Mouse (Mus musculus): ENCODE results near the gene Mlh1. TPM values are rescaled to one million over a fixed set of nuclear protein-coding genes. Genes with fewer than 3 reads are reported as not detected.

The Mlh1 gene
- polyA plus RNA-seq, 1 experiment from 2014 or later, result 35.1 TPM

- Histone ChIP-seq H3K27ac (no peak overlapping the region), H3K4me1 (no peaks in the 10 kb centered on the region), H3K4me3 (no peak overlapping the region), H3K27me3 (no peaks in the 10 kb centered on the region), H3K4me2 (no peak overlapping the region), H3K36me3 (ENCODE audit: poor library complexity, severe bottlenecking) (peaks cover 17% of the 10 kb centered on the region; the same call in 1 of the 2 replicates), H3K9ac (no peak overlapping the region), H3K9me3 (replicated peaks) (no peaks in the 10 kb centered on the region)
- 95% methylated on average over 7 of the region's 7 CpGs for WGBS
- no peak for ATAC-seq
These were observed 62.4 kb downstream of the Mlh1 start for GRCm38 (mm10) chr9:111209158-111209699.

GRCm38 (mm10) chr9:111208185-111208584 is 63.4 kb downstream of the Mlh1 start:
- no peaks in the 10 kb centered on the region for H3K27me3 ChIP-seq
- H3K9me3 ChIP-seq (replicated peaks), result no peaks in the 10 kb centered on the region
- no peak overlapping the region for H3K9ac ChIP-seq
- no peak overlapping the region for H3K4me3 ChIP-seq
- peaks cover 11% of the 10 kb centered on the region; the same call in 1 of the 2 replicates for H3K36me3 ChIP-seq (ENCODE audit: poor library complexity, severe bottlenecking)
- H3K27ac ChIP-seq, result no peak overlapping the region
- WGBS, result 96% methylated on average over 3 of the region's 3 CpGs
- no peak for ATAC-seq
- no peak overlapping the region for H3K4me2 ChIP-seq
- no peaks in the 10 kb centered on the region for H3K4me1 ChIP-seq

GRCm38 (mm10) chr9:111207683-111208082 is 63.9 kb downstream of the Mlh1 start:
- H3K27ac ChIP-seq, result no peak overlapping the region
- no peak overlapping the region for H3K9ac ChIP-seq
- no peaks in the 10 kb centered on the region for H3K27me3 ChIP-seq
- H3K4me3 ChIP-seq, result no peak overlapping the region
- H3K36me3 ChIP-seq (ENCODE audit: poor library complexity, severe bottlenecking), result peaks cover 11% of the 10 kb centered on the region; the same call in 1 of the 2 replicates
- H3K9me3 ChIP-seq (replicated peaks), result no peaks in the 10 kb centered on the region
- no peak overlapping the region for H3K4me2 ChIP-seq
- 72% methylated on average over 3 of the region's 3 CpGs for WGBS
- no peak for ATAC-seq
- no peaks in the 10 kb centered on the region for H3K4me1 ChIP-seq

- H3K4me1 ChIP-seq, result no peaks in the 10 kb centered on the region
- peaks cover 26% of the 10 kb centered on the region; the same call in 1 of the 2 replicates for H3K36me3 ChIP-seq (ENCODE audit: poor library complexity, severe bottlenecking)
- H3K4me2 ChIP-seq, result no peak overlapping the region
- H3K27ac ChIP-seq, result no peak overlapping the region
- no peak overlapping the region for H3K4me3 ChIP-seq
- 85% methylated on average over 9 of the region's 9 CpGs for WGBS
- H3K9me3 ChIP-seq (replicated peaks), result no peaks in the 10 kb centered on the region
- H3K27me3 ChIP-seq, result no peaks in the 10 kb centered on the region
- no peak for ATAC-seq
- no peak overlapping the region for H3K9ac ChIP-seq
These were observed 66.8 kb downstream of the Mlh1 start for GRCm38 (mm10) chr9:111204601-111205375.

DNA sequence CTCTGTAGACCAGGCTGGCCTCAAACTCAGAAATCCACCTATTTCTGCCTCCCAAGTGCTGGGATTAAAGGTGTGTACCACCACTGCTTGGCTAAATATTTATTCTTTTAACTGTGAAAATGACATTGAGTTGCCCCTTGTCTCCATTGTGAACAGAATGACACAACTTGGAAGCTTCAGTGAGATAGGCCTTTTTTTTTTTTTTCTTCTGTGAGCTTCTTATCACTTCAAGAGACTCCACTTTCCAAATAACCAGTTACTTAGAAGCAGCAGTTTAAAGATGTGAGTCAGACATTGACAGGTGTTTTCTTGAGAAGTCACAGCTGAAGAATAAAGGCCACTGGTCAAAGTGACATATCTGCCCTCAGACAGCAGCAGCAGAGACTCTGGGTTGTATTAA is 71.4 kb downstream of the Mlh1 start:
- Histone ChIP-seq H3K4me3 (no peak overlapping the region), H3K9me3 (replicated peaks) (no peaks in the 10 kb centered on the region), H3K9ac (no peak overlapping the region), H3K27ac (no peak overlapping the region), H3K4me2 (no peak overlapping the region), H3K27me3 (no peaks in the 10 kb centered on the region), H3K4me1 (no peaks in the 10 kb centered on the region), H3K36me3 (ENCODE audit: poor library complexity, severe bottlenecking) (peaks cover 16% of the 10 kb centered on the region; the same call in 1 of the 2 replicates)
- no peak for ATAC-seq

DNA sequence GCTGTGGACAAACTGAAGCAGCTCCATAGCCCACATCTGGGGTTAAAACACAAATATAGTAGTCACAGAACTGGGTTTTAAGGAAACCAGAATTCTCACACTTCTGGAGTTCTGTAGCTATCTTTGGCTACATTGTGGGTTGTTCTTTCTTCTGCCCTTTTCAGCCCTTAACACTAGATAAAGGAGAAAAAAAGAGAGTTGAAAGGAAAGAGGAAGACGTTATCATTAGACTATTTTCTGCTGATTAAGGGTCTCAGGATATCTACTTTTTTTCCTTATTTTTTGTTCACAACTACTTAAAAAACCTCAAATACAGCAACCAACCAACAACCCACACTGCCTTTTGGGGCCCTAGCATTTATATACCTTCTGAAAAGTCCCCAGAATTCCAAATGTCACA is 73.3 kb downstream of the Mlh1 start:
- H3K4me2 ChIP-seq, result no peak overlapping the region
- H3K27ac ChIP-seq, result no peak overlapping the region
- H3K4me1 ChIP-seq, result no peaks in the 10 kb centered on the region
- H3K4me3 ChIP-seq, result no peak overlapping the region
- no peak overlapping the region for H3K9ac ChIP-seq
- H3K27me3 ChIP-seq, result no peaks in the 10 kb centered on the region
- H3K36me3 ChIP-seq (ENCODE audit: poor library complexity, severe bottlenecking), result peaks cover 16% of the 10 kb centered on the region; the same call in 1 of the 2 replicates
- no peak for ATAC-seq
- WGBS, result 94% methylated on average over 1 of the region's 1 CpGs
- H3K9me3 ChIP-seq (replicated peaks), result no peaks in the 10 kb centered on the region

DNA sequence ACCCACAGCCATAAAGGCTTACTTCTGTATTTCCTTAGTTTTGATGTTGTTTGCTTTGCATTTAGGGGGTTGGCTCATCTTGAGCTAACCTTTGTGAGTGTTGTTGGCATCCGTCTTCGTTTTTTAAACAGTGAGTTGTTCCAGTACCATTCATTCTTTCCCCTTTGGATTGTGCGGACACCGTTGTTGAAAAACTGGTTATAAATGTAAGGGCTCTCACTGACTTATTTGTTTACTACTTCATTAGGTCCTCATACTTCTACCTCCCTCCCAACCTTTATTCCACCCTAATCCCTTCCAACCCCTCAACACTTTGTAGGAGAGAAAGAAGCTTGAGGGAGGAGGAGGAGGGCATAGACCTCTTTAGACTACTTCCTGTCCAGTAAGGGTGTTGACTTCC is 73.9 kb downstream of the Mlh1 start:
- H3K36me3 ChIP-seq (ENCODE audit: poor library complexity, severe bottlenecking), result peaks cover 16% of the 10 kb centered on the region; the same call in 1 of the 2 replicates
- no peak overlapping the region for H3K9ac ChIP-seq
- no peak overlapping the region for H3K4me3 ChIP-seq
- ATAC-seq, result no peak
- 92% methylated on average over 4 of the region's 4 CpGs for WGBS
- H3K9me3 ChIP-seq (replicated peaks), result no peaks in the 10 kb centered on the region
- H3K4me1 ChIP-seq, result no peaks in the 10 kb centered on the region
- no peaks in the 10 kb centered on the region for H3K27me3 ChIP-seq
- no peak overlapping the region for H3K4me2 ChIP-seq
- H3K27ac ChIP-seq, result no peak overlapping the region

DNA sequence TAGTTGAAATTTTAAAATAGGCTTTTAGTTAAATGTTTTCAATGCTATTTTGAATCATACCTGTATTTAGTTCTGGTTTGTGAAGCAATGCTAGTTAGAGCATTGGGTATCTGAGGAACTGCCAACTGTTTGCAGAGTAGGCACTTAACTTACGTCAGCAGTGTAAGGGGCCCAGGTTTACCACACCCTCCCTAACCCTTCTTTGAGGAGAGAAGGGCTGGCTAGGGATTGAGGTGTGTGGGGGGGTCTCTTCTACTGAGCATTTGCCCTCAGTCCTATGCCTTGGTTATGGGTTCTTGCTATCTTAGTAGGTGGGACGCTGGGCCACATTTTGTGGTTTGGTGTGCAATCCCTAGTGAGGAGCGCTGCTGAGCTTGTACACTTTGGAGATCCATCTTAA is 74.5 kb downstream of the Mlh1 start:
- Histone ChIP-seq H3K9me3 (replicated peaks) (no peaks in the 10 kb centered on the region), H3K27me3 (no peaks in the 10 kb centered on the region), H3K4me1 (no peaks in the 10 kb centered on the region), H3K27ac (no peak overlapping the region), H3K4me3 (no peak overlapping the region), H3K9ac (no peak overlapping the region), H3K4me2 (no peak overlapping the region), H3K36me3 (ENCODE audit: poor library complexity, severe bottlenecking) (peaks cover 12% of the 10 kb centered on the region; the same call in 1 of the 2 replicates)
- ATAC-seq, result no peak
- WGBS, result 93% methylated on average over 3 of the region's 3 CpGs

- Histone ChIP-seq H3K36me3 (ENCODE audit: poor library complexity, severe bottlenecking) (peaks cover 11% of the 10 kb centered on the region; the same call in 1 of the 2 replicates), H3K9ac (no peak overlapping the region), H3K4me2 (no peak overlapping the region), H3K27ac (no peak overlapping the region), H3K27me3 (no peaks in the 10 kb centered on the region), H3K4me1 (no peaks in the 10 kb centered on the region), H3K4me3 (no peak overlapping the region), H3K9me3 (replicated peaks) (no peaks in the 10 kb centered on the region)
- no peak for ATAC-seq
- 88% methylated on average over 2 of the region's 2 CpGs for WGBS
These were observed 78.4 kb downstream of the Mlh1 start for GRCm38 (mm10) chr9:111193211-111193610.

GRCm38 (mm10) chr9:111188731-111189130 is 82.9 kb downstream of the Mlh1 start:
- peaks cover 11% of the 10 kb centered on the region; the same call in 1 of the 2 replicates for H3K36me3 ChIP-seq (ENCODE audit: poor library complexity, severe bottlenecking)
- whole genome bisulfite sequencing, result 90% methylated on average over 7 of the region's 7 CpGs
- no peak overlapping the region for H3K9ac ChIP-seq
- peaks cover 12% of the 10 kb centered on the region for H3K4me1 ChIP-seq
- no peaks in the 10 kb centered on the region for H3K27me3 ChIP-seq
- no peak overlapping the region for H3K4me2 ChIP-seq
- no peaks in the 10 kb centered on the region for H3K9me3 ChIP-seq (replicated peaks)
- no peak overlapping the region for H3K4me3 ChIP-seq
- H3K27ac ChIP-seq, result no peak overlapping the region
- no peak for ATAC-seq

DNA sequence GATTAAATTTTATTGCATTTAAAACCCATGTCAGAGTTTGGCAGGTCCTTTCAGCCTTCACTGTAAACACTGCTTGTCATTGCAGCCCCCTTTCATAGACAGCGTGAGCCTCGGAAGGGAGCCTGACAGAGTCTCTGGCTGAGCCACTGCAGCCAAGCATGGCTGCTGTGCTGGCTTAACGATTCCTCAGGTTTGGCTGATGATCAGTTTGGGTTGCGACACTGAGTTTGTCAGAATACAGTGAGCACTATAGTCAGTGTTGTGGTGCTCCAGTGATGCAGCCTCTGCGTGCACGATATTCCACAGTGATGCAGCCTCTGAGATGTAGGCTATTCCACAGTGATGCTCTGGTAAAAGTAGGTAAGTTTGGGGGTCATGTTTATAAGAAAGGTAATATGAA is 84.7 kb downstream of the Mlh1 start:
- ATAC-seq, result no peak

DNA sequence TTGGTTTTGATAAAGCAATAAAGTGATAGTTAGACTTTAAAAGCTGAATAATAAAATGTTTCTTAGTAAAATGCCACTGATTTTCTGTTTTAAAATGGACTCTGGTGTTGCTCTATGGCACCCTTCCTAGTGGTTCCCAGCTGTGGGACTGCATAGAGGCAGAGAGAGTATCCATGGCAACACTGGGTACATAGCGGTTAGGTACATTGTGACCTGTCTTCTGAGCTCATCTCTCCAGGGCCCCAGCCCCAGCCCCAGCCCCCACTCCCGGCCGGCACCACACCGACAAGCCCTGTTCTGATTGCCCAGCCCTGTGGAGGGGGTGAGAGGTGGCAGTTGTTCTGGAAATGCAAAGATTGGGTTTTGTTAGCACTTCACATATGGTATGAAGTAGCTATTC is 86.7 kb downstream of the Mlh1 start:
- Histone ChIP-seq H3K9me3 (replicated peaks) (no peaks in the 10 kb centered on the region), H3K27ac (0 out of 2 replicates have a peak overlapping the region, but pooled peaks have one; percentile 17)
- peak; percentile 61 for ATAC-seq

More for the DNA sequence above, 84.7 kb downstream of the Mlh1 start:
- Histone ChIP-seq H3K4me2 (no peak overlapping the region), H3K4me3 (no peak overlapping the region), H3K4me1 (peaks cover 22% of the 10 kb centered on the region), H3K9me3 (replicated peaks) (no peaks in the 10 kb centered on the region), H3K27me3 (no peaks in the 10 kb centered on the region), H3K27ac (no peak overlapping the region; the same call in 1 of the 2 replicates), H3K36me3 (ENCODE audit: poor library complexity, severe bottlenecking) (peaks cover 11% of the 10 kb centered on the region; the same call in 1 of the 2 replicates), H3K9ac (no peak overlapping the region)
- WGBS, result 68% methylated on average over 6 of the region's 6 CpGs

More for the DNA sequence above, 86.7 kb downstream of the Mlh1 start:
- Histone ChIP-seq H3K4me1 (peaks cover 22% of the 10 kb centered on the region), H3K9ac (no peak overlapping the region), H3K4me2 (no peak overlapping the region), H3K36me3 (ENCODE audit: poor library complexity, severe bottlenecking) (peaks cover 7% of the 10 kb centered on the region; the same call in 1 of the 2 replicates), H3K4me3 (no peak overlapping the region), H3K27me3 (no peaks in the 10 kb centered on the region)
- WGBS, result 51% methylated on average over 4 of the region's 4 CpGs
